Comparison of ENCODE assay signal across 10 mouse cellular contexts in the genomic region with DNA sequence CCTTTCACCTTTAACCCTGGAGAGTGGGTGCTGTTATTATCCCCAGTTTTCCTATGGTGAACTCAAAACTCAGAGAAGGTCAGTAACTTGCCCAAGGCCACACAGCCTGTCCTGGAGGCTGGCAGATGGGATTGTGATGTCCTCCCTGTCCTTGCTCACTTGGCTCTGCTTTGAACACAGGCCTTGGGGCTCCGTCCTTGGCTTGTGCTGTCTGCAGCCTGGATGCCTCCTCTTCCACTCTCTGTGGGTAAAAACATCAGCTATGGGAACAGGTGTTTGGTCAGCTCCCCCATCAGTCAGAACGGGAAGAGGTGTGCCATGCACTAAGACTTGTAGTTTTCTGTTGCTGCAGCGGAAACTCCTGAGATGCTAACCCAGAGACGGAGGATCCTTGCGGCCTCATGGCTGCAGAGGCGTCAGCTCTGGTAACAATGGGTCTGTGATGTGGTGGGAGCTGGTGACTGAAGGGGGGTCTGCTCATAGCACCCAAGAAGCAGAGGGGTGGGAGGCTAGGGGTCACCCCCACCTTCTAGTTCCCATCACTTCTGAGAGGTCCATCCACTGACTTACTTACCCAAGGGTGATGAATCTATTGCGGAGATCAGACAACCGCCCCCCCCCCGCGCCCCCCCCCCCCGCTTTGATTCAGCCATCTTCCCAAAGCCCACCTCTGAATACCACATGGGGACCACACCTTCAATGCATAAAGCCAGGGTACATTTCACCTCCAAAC. TPM values are rescaled to one million over a fixed set of nuclear protein-coding genes. Genes with fewer than 3 reads are reported as not detected.
A peak's percentile ranks its signal among the peaks of the same experiment; 100 is the strongest.
DNase-seq lines count a peak whose midpoint lies in the region; ATAC-seq and TF ChIP-seq lines count a peak whose summit lies in the region.
"Had no signal": no experiment of that assay in that cellular context is flagged by ENCODE, and none has a peak within 500 bp of the region (broad histone marks: within the 10 kb centered on the region; RNA-seq: fewer than 3 reads in every experiment).

No protein-coding gene starts in this region.

- no peak for DNase-seq in forebrain, embryonic 10.5 days (ENCODE audit: extremely low spot score, low spot score)
- no peak for DNase-seq in kidney, adult 8-10 months
- no peak for DNase-seq in ES-E14 (ENCODE audit: low read depth, low spot score)
- DNase-seq in right cerebral cortex, postnatal 14 days, result no peak
- no peak for DNase-seq in layer of hippocampus, adult 9-10 months (ENCODE audit: low spot score)

- no peak overlapping the region for H3K4me3 ChIP-seq in forebrain, embryonic 10.5 days
- no peak overlapping the region for H3K4me3 ChIP-seq in forebrain, embryonic 12.5 days (replicated peaks)
- H3K4me3 ChIP-seq in kidney, embryonic 15.5 days (replicated peaks), result no peak overlapping the region
- H3K4me3 ChIP-seq in ES-E14 (ENCODE audit: insufficient read depth in 1 of 2, low read depth in 1 of 2, low read length in 2 of 2, poor library complexity in 1 of 2, severe bottlenecking in 1 of 2), result no peak overlapping the region
- no peak overlapping the region for H3K4me3 ChIP-seq in intestine, embryonic 15.5 days (replicated peaks)
- H3K4me3 ChIP-seq: embryonic facial prominence, embryonic 13.5 days had no signal

- H3K27me3 ChIP-seq in forebrain, embryonic 10.5 days (ENCODE audit: poor library complexity, severe bottlenecking), result no peaks in the 10 kb centered on the region
- no peaks in the 10 kb centered on the region; the same call in 1 of the 2 replicates for H3K27me3 ChIP-seq in forebrain, embryonic 12.5 days
- no peaks in the 10 kb centered on the region for H3K27me3 ChIP-seq in kidney, embryonic 15.5 days
- H3K27me3 ChIP-seq in intestine, embryonic 15.5 days (replicated peaks), result no peaks in the 10 kb centered on the region
- H3K27me3 ChIP-seq: embryonic facial prominence, embryonic 13.5 days had no signal

- no peak overlapping the region for H3K4me2 ChIP-seq in forebrain, embryonic 12.5 days
- no peak overlapping the region for H3K4me2 ChIP-seq in kidney, embryonic 15.5 days
- 0 out of 2 replicates have a peak overlapping the region, but pooled peaks have one; percentile 9 for H3K4me2 ChIP-seq in intestine, embryonic 15.5 days (replicated peaks)
- H3K4me2 ChIP-seq: embryonic facial prominence, embryonic 13.5 days; liver, embryonic 11.5 days had no signal

- 42% methylated on average over 11 of the region's 11 CpGs for WGBS in forebrain, embryonic 10.5 days
- WGBS in forebrain, embryonic 12.5 days, result 41% methylated on average over 11 of the region's 11 CpGs
- WGBS in kidney, embryonic 15.5 days, result 44% methylated on average over 10 of the region's 11 CpGs
- 33% methylated on average over 11 of the region's 11 CpGs for WGBS in intestine, embryonic 15.5 days

- in situ Hi-C loops in ES-E14 (cut with MboI; ENCODE audit: low sequenced_read_pairs in 2 of 2, unreplicated experiment in 2 of 2), result no loop called here

- no peaks in the 10 kb centered on the region for H3K36me3 ChIP-seq in forebrain, embryonic 10.5 days (replicated peaks)
- no peaks in the 10 kb centered on the region for H3K36me3 ChIP-seq in forebrain, embryonic 12.5 days (replicated peaks)
- no peaks in the 10 kb centered on the region for H3K36me3 ChIP-seq in kidney, embryonic 15.5 days
- no peaks in the 10 kb centered on the region for H3K36me3 ChIP-seq in ES-E14 (ENCODE audit: control insufficient read depth, insufficient read depth, low read length, poor library complexity, severe bottlenecking)
- H3K36me3 ChIP-seq in intestine, embryonic 15.5 days, result no peaks in the 10 kb centered on the region
- H3K36me3 ChIP-seq: embryonic facial prominence, embryonic 13.5 days had no signal

- no peak overlapping the region for H3K9ac ChIP-seq in forebrain, embryonic 12.5 days
- no peak overlapping the region for H3K9ac ChIP-seq in kidney, embryonic 15.5 days
- peak overlapping the region; percentile 32; the same call in 1 of the 2 replicates for H3K9ac ChIP-seq in ES-E14 (ENCODE audit: insufficient read depth, low read depth, low read length, poor library complexity, severe bottlenecking)
- H3K9ac ChIP-seq in intestine, embryonic 15.5 days, result no peak overlapping the region

- peaks cover 39% of the 10 kb centered on the region for H3K4me1 ChIP-seq in forebrain, embryonic 10.5 days
- peaks cover 29% of the 10 kb centered on the region for H3K4me1 ChIP-seq in forebrain, embryonic 12.5 days
- H3K4me1 ChIP-seq in kidney, embryonic 15.5 days, result peaks cover 47% of the 10 kb centered on the region
- H3K4me1 ChIP-seq in ES-E14 (ENCODE audit: control insufficient read depth in 2 of 2, insufficient read depth in 2 of 2, low read length in 2 of 2, poor library complexity in 1 of 2), result peaks cover 3 to 39% of the 10 kb centered on the region in 2 experiments; a peak in 2 of 4 replicates
- peaks cover 25% of the 10 kb centered on the region for H3K4me1 ChIP-seq in intestine, embryonic 15.5 days (replicated peaks)

- no peak for ATAC-seq in forebrain, embryonic 12.5 days (ENCODE audit: low FRiP score)
- no peak for ATAC-seq in kidney, embryonic 15.5 days (replicated peaks; ENCODE audit: low FRiP score)
- ATAC-seq in intestine, embryonic 15.5 days, result no peak

- H3K27ac ChIP-seq in forebrain, embryonic 10.5 days, result peak overlapping the region; percentile 60; the same call in 1 of the 2 replicates
- no peak overlapping the region for H3K27ac ChIP-seq in forebrain, embryonic 12.5 days
- peak overlapping the region; percentile 69 for H3K27ac ChIP-seq in kidney, embryonic 15.5 days
- H3K27ac ChIP-seq in ES-E14 (ENCODE audit: insufficient read depth, low read depth, low read length, poor library complexity, severe bottlenecking), result no peak overlapping the region; the same call in 1 of the 2 replicates
- peak overlapping the region; percentile 57 for H3K27ac ChIP-seq in intestine, embryonic 15.5 days

- no peaks in the 10 kb centered on the region for H3K9me3 ChIP-seq in forebrain, embryonic 10.5 days
- no peaks in the 10 kb centered on the region for H3K9me3 ChIP-seq in forebrain, embryonic 12.5 days
- no peaks in the 10 kb centered on the region for H3K9me3 ChIP-seq in kidney, embryonic 15.5 days (replicated peaks)
- H3K9me3 ChIP-seq in ES-E14 (ENCODE audit: control insufficient read depth, insufficient read depth, low read depth, low read length), result no peaks in the 10 kb centered on the region
- H3K9me3 ChIP-seq in intestine, embryonic 15.5 days, result no peaks in the 10 kb centered on the region
- H3K9me3 ChIP-seq: embryonic facial prominence, embryonic 13.5 days had no signal

TF ChIP-seq in ES-E14, 5 proteins besides CTCF, POLR2A, EP300 and RAD21:
- no peak for TF ChIP-seq CHD2 (IDR thresholded peaks at IDR 0.05; ENCODE audit: low read depth, low read length)
- no peak for TF ChIP-seq HCFC1 (IDR thresholded peaks at IDR 0.05; ENCODE audit: borderline replicate concordance, insufficient read depth, low read length)
- no peak for TF ChIP-seq MAFK (IDR thresholded peaks at IDR 0.05; ENCODE audit: insufficient read depth, low read depth, low read length)
- no peak for TF ChIP-seq ZNF384 (IDR thresholded peaks at IDR 0.05; ENCODE audit: low read depth, low read length)
- no peak for TF ChIP-seq ZC3H11A (IDR thresholded peaks at IDR 0.05; ENCODE audit: borderline replicate concordance, low read depth, low read length)
TF ChIP-seq in ES-E14: peak in this region for 0.

RNA-seq across cellular contexts. Expression of a gene that starts 9.8 kb away (rescaled TPM):
- polyA plus RNA-seq in forebrain, embryonic 10.5 days (2016; fragmentation: Nextera tagmentation; extraction: Ambion mirVana), result 13.5 and 13.7 TPM in 2 replicates
- 4.8 and 6.0 TPM in 2 replicates for polyA plus RNA-seq in forebrain, embryonic 12.5 days (2016; fragmentation: Nextera tagmentation; extraction: Ambion mirVana)
- 18.7 and 21.1 TPM in 2 replicates for polyA plus RNA-seq in kidney, embryonic 15.5 days (2015; fragmentation: Nextera tagmentation; extraction: Ambion mirVana)
- total RNA-seq in ES-E14 (2012; rRNA removed), result 16.1 and 23.8 TPM in 2 replicates
- 12.0 and 13.4 TPM in 2 replicates for polyA plus RNA-seq in intestine, embryonic 15.5 days (2015; fragmentation: Nextera tagmentation; extraction: Ambion mirVana)

Comparison
In these comparisons a context has a peak if more than half of its experiments do, and no peak if none do; other contexts are left out.
1. H3K27ac ChIP-seq: peak in forebrain, embryonic 10.5 days (single experiment), kidney, embryonic 15.5 days (single experiment) and intestine, embryonic 15.5 days (single experiment); none in forebrain, embryonic 12.5 days (single experiment) and ES-E14 (single experiment).